Mouse (Mus musculus): ENCODE data around the gene Slc6a12.

The Slc6a12 gene

DNA sequence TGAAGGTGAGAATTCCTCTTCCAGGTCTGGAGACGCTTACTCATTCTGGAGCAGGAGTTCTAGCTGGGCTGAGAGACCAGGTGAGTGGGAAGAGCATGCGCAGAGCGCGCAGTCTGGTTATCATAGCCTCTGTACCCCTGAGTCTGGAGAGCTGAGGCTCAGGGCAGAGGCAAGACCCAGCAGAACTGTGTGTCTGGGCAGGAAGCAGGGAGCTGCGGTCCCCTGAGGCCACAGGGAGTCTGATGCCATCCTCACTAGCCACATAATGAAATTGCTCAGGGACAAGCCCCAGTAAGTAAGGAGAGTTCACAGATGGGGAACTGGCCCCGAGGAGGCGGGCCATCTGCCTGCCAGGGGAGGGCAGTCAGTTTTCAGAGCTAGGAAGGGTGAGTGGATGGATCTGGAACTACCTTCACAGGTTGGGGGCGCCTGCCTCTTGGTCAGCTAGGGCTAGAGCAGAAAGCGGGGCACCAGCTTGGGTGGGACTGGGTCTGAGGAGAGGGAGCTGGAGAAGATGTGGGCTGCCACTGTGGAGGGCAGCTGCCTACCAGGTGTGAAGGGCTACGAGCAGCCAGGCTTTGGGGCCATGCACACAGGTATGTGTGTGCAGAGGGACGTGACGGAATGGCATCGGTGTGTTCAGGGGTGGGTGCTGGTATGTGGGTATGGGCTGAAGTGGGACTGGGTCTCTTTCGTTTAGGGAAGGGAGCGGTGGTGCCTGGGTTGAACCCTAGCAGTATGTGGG lies at the start of gene Slc6a12:
Gene Slc6a12 (plus strand): TSS at position 51 of the 745 bp plus-strand sequence.
- no peak for DNase-seq

DNA sequence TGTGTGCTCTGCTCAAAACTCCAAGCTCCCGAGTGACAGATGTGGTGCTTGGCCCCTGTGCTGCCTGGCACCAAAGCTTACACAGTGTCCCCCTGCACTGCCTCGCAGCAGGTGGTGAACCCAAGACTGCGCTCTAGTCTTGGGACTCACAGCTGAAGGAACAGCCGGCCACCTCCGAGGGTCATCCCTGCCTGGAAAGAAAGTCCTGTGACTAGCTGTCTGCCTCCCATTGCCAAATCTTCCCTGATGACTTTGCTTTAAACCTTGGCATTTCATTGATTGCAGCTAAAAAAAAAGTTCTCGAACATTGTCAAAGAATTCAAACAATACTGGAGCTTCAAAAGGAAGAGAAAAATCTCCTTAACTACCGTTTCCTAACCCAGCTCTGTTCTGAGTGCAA lies 43.6 kb upstream of the Slc6a12 start:
- no peak for DNase-seq

DNA sequence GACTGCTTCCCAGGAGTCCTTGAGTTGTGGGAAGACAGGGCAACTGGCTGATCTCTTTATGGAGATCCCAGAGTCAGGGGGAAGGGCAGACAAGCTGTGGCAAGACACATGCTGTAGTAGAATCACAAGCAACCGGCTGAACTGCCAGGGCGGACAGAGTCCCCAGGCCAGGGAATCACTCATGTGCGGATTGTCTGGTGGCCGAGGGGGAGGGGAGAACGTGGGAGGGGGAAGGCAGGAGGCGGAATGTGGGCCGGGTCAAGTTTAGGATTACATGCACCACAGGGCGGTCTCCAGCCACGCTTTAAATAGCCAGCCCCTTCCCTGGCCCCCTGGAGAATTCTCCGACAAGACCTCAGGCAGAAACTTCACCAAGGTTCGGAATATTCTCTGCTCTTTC lies 42.9 kb upstream of the Slc6a12 start, which contains the start of gene Slc6a13:
Gene Slc6a13 (plus strand): TSS at position 274 of the 400 bp plus-strand sequence.
- DNase-seq: no peak

DNA sequence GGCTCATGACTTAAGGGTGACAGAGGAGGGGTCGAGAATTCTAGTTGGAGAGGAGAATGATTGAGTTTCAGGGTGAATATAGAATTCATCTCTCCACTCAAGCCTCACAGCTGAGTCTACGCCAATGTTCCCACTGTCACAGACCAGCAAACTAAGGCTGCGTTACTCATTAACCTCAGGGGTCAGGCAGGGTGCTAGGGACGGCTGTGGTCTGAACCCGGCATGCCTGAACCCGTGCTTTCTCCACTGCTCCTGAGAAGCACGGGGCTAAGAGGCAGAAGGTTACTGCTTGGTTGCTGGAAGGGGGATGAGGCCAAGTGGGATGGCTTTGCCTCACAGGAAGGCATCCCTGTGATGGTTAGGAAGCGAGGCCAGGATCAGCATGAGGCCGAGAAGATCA lies 42.4 kb upstream of the Slc6a12 start:
- no peak for DNase-seq

DNA sequence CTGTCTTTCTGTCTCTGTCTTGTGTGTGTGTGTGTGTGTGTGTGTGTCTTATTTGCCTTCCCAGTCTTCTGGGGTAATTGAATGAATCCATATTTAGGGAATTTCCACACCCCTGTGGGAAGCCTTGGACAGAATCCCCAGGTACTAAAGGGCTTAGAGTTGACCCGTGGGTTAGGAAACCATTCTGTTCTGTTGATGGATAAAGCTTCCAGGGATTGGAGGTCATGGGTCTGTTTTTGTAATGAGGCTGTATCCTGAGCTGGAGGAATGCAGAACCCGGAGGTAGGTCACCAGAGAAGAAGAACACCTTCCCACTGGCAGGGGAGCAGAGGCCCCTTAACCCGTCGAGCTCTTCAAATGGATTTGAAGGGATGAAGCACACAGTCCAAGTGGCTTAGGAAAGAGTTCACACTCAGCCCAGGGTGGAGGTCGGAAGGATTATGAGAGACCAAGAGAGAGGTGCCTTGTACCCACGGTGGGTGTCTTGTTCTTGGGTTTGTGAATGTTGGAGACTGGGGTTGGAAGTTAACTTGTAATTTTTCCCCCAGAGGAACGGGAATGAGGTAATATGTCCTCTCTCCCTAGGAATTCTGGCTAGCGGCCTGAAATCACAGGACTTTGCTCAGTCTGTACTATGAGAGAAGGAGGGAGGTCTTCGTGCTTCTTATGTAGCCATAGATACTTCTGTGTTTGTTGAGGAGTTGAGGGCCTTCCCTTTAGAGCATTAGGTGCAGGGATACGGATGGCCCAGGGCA lies 39.2 kb upstream of the Slc6a12 start:
- DNase-seq: no peak

DNA sequence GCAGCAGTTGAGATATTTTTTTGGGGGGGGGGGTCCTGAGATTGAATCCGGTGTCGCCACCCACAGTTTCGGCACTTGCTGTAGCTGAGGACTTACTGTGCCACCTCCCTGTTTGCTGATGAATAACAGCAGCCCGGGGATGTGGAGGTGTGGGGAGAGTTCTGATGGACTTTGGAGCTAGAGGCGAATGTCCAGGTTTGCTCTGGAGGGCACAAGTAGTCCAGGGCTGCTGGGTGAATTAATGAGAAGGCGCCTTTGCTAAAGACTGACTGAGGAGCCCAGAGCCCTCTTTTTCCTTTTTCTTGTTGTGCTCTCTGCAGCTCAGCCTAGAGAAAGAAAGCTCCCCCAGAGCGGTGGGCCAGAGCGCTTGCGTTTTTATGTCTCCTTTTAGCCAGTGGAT lies 38.2 kb upstream of the Slc6a12 start:
- DNase-seq: no peak

DNA sequence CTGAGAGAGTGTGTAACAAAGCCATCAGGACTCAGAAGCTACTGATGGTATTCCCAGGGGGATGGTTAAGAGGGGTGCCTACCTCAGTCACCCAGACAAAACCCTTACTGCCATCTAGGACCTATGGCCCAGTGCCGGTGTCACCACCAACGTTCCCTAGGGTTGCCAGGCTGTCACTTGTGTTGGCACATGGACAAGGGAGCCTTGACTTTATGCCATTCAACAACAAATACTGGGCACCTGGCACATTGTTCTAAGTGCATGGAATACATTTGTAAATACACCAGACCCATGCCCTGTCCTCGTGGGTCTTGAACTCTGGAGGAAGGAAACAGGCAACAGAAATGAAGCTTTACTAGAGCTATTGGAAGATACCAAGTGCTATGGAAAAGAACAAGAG lies 37.3 kb upstream of the Slc6a12 start:
- no peak for DNase-seq

DNA sequence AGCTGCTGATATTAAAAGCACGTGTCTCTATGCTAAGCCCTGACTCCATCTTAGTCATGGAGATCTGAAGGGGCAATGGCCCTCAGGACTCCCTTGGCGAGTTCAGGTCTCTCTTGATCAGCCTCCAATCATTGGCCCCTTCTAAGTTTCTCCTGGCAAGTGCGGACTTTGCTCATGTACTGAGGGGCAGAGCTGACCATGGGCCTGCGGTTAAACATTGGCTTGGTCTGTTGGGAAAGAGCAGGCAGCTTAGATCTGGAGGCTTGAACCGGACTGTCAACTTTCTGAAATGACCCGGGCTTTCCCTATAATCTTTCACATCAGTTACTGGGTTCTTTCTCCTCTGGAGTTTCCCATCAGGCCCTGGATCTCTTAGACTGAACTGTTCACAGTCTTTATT lies 31.9 kb upstream of the Slc6a12 start:
- no peak for DNase-seq

DNA sequence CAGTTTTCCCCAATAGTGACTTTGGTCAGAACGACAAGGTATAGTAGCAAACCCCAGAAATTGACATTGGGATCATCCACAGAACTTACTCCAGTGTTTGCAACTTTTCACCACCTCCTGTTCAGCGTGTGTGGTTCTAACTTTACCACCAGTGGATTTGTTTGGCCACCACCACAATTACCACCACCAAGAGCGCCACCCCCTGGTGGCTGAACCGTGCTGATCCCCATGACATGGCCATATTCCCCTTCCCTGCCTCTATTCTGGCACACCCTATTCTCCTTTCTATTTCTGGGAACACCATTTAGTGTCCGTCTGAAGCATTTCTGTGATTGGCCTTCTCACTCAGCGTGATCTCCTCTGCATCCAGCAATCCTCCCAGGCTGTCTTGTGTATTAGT lies 23.8 kb upstream of the Slc6a12 start:
- no peak for DNase-seq

DNA sequence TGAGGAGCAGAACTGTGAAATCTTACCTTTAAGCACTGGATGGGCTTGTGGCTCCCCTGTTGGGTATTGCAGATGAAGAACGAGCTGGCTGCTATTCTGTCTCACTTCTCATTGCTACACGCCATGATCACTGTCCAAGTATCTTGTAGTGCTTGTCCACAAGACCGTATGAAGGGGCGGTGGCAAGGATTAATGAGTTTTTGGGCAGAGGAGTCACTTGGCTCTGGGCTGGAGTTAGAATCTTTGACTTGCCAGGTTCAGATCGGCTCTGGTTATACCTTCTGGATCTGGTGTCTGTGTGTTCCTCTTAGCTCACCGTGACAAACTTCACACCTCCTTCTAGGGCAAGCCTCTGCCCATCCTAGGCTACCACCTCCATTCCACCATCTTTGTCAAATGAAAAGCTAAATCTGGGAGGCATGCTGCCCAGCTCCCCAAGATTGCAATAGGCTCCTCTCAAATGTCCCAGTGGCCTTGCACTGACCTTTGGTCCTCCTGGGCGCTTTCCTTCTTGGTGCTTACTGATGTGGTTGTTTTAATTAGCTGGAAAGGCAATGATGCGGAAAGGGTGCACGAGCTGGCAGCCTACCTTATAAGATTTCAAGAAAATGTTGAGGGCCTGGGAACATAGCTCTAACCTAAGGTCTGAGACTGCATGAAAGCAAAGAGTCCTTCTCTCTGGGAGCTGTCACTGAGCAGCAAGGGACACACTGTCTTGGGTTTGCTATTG lies 20.3 kb upstream of the Slc6a12 start:
- no peak for DNase-seq

DNA sequence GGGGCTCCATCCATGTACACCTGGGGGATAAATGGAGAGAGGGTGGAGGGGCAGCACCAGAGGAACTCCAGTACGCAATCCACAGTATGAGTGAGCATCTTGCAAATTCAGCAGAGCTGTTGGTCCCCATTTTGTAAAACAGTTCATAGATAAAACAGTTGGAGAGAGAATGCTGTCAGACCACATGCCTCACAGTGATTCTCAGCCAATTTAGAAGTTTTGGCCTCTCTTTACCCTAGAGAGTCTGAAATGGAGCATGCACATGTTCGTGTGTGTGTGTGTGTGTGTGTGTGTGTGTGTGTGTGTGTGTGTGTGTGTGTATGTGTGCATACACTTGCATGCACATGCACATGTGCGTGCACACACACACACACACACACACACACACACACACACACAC lies 17.6 kb upstream of the Slc6a12 start:
- DNase-seq: no peak

DNA sequence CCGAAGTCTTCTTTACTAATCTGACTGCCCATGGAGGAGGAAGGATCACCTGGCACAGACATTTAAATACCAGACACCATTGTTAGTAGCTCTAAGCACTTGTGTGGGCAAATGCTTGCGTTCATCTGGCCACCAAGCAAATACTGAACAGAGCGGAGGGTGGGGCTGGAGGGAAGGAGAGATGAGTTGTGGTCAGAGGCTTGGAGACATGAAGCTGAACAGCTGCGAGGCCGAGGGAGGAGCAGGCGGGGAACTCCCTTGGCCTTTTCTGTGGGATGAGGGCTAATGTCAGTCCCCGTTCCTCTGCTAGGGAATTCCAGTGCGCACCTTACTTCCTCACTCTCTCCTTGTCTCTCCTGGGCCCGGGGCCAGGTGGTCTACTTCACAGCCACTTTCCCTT lies 17.1 kb upstream of the Slc6a12 start:
- no peak for DNase-seq

DNA sequence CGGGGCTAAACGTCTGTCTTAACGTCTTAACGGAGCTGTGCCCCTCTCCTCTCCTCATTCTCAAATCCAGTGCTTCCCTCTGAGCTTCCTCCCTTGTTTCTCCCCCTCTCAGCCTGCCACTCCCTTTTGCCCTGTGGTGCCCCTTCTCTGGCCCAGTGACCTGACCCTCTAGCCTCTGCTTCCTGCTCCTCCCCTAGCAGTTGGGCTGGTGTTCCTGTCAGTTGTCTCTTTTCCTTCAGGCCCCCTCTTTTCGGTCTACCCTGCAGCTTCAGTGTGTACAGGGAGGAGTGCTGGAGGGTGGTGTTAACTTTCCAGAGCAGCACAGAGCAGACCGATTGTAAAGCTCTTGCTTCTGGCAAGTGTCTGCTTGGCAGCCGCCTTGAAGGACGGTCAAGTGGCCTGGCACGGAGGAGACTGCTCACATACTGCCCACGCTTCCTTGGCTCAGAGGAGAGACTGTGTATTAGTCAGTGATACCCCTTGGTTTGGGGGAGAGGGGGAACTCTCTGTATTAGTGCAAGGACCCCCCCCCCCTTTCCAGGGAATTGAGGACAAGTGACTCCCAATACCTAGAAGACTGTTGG lies 16.3 kb upstream of the Slc6a12 start:
- no peak for DNase-seq

DNA sequence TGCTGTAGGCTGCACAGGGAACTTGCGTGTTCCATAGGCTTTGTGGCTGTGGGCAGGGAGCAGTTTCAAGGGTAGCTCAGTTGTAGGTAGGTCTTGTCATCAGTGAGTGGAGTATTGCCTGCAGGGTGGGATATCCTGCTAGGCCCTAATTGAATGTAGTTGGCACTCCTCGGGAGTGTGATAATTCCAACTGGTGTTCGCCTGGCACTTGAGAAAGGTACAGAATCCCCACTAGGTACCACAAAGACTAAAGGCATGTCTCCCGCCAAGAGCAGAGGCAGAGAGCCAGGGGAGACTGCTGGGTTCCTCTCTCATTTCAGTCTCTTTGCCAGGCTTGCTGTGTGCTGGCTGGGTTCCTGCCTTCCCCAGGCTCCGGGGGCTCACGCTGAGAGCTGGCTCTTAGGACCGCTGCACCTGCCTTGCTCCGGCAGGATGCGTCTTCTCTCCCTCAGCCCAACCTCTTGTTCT lies 14.4 kb upstream of the Slc6a12 start:
- peak in 1 of 2 experiments; percentile 48 for DNase-seq

DNA sequence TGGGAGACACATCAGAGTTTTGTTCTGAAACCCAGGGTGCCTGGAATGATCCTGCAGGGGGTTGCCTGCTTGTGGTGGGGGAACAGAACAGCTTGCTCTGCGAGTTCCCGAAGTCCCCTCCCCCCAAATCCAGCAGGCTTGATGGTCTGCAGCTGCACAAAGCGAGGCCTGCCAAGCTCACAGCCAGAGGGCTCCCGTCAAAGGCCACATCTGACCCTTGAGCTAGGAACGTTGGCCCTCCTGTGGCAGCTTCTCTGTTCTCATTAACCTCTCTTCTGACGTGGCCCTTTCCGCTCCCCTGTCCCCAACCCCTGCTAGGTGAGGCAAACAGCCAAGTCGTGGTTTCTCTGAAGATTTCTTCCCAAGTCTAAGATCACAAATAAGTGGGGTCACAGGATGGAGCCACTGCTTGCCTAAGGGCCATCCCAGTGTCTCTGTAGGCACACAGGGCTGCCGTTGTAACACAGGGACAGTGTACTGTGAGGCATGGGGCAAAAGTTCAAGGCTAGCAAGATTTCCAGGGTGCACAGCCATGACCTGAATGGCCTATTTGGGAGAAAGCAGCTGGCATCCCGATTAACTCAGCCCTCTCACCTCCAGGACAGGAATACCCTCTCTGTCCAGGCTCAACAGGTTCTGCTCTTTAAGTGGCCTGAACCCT lies 12.9 kb upstream of the Slc6a12 start:
- no peak for DNase-seq

DNA sequence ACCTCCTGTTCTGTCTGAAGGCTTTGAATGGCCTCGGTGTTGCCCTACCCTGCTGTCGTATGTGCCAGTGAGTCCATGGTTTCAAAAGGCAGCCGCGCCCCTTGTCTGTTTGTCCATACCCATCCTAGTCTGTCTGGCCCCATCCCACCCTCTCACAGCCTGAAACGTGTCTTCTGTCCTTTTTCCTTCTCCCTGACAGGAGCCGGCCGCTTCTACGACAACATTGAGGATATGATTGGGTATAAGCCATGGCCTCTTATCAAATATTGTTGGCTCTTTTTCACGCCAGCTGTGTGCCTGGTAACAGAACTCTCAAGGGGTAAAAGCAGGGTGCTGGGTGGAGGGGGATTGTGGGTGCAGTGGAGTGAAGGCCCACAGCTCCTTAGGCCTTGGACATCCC lies 7.0 kb upstream of the Slc6a12 start:
- DNase-seq: no peak

DNA sequence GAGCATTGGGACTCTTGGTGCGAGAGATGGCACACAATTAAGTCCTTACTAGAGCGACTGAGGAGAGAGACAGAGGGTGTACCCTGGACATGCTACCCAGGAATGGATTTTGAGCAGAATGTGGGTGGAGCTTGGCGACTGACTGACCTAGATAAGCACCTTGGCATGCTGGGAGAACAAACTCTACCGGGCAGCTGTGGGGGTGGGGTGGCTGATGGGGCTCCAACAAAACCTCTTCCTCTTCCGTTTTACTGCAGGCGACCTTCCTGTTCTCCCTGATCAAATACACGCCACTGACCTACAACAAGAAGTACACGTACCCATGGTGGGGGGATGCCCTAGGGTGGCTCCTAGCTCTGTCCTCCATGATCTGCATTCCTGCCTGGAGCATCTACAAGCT lies 6.3 kb upstream of the Slc6a12 start:
- DNase-seq: peak; percentile 75 to 86

DNA sequence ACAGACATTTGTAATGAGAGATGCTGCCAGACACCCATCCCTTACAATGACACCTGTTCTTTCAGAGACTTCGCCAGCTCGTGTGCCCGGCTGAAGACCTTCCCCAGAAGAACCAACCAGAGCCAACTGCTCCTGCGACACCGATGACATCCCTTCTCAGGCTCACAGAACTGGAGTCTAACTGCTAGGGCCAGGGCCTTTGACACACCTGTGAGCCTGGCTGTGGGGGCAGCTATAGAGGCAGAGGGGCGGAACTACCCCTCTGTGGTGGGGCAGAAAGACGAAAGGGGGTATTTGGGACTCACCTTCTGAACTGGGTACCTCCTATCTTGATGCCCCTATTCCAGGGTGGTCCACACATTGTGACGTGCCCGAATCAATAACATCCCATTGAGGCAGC lies 5.6 kb upstream of the Slc6a12 start:
- peak; percentile 24 to 49 for DNase-seq

DNA sequence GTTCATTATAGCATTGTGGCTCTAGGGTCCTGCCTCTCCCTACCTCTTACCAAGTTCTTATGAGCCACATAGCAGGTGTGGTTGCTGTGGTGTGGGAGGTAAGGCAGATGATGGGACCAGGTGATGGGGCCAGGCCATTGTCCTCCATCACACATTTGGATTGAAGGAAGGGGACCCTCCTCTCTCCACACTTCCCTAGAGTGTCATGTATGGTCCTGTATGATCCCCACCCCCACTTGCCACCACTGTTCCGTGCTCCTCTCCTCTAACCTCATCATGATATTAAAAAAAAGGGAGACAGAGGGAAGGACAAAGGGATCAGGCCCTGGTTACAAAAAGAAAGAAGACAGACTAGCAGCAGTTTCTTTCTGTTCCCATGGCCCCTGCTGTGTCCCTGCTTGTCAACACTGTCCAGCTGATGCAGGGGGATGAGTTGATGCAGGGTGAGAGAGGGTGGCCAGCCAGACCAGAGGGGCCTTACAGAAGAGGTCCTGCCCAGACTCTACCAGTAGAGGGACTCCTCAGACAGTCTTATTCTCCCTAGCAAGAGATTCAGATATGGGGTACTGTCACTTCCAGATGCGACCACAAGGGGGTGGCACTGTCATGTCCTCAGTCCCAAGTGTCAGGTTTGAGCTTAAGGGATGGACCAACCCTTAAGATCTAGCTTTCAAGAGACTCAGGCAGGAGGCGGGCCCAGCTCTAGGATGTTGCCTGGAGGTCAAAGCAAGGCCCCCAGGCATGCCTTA lies 4.9 kb upstream of the Slc6a12 start:
- peak; percentile 76 to 79 for DNase-seq

DNA sequence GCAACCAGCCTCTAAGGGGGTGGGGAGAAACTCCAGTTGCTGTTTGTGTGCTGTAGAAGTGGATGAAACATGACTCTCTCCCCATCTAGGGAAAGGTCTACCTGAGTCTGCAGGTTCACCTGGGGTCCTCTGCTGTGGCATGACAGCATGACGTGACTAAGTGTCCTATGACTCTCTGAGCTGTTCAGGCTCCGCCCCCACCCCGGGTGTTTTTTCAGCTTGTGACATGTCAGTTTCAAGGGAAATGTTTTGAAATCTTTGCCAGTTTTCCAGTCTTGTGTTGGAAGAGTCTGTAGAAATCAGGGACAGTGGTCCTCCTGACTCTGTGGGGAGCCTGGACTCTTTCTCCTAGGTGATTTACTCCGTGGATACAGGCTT lies 4.4 kb upstream of the Slc6a12 start:
- no peak for DNase-seq

DNA sequence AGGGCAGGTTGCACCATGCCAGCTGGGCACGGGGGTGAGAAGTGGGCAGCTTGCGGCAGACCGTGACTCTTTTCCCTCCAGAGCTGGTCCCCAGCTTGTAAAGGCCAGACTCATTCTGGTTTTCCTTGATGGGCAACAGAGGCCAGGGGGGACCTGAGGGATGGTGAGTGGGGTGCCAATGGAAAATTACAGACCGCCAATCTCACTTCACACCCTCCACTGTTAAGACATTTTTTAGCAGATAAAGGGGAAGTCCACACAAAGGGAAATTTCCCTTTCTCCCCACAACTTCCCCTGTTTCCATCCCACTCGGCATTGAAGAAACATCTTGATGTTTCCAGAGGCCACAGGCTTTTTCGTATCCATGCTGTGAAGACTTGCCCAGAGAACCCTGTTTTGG lies 1.2 kb upstream of the Slc6a12 start:
- no peak for DNase-seq

DNA sequence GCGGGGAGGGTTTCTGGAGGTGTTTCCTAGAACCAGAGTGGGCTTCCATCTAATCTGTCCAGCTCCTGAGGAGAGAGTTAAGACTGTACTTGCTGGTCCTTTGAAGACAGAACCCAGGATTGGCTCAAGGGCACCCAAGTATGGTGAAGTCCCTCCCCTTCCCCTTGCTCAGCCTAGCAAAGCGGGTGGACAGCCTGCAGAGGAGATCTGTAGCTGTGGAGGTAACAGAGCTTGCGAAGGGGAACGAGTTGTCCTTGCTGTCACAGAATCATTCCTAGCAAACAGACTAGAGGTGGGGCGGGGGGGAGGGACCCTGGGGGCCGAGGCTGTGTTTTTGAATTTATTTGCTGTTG lies 871 bp downstream of the Slc6a12 start:
- DNase-seq: no peak

Data from thymus, postnatal 36 days (tissue).